Comparison of ENCODE assay signal across 9 mouse cellular contexts in genomic region chr16:23515766-23516165, GRCm38 (mm10). TPM values are rescaled to one million over a fixed set of nuclear protein-coding genes. Genes with fewer than 3 reads are reported as not detected.
DNase-seq lines count a peak whose midpoint lies in the region; ATAC-seq and TF ChIP-seq lines count a peak whose summit lies in the region.
"Had no signal": no experiment of that assay in that cellular context is flagged by ENCODE, and none has a peak within 500 bp of the region (broad histone marks: within the 10 kb centered on the region; RNA-seq: fewer than 3 reads in every experiment).

No protein-coding gene starts in this region.

- ATAC-seq in liver, embryonic 11.5 days (replicated peaks; ENCODE audit: low FRiP score), result no peak
- ATAC-seq in liver, embryonic 15.5 days (ENCODE audit: insufficient read depth), result peak; percentile 60
- no peak for ATAC-seq in activated CD4-positive, CD25-positive, alpha-beta regulatory T cell, adult 4 months

- no peak overlapping the region for H3K4me2 ChIP-seq in liver, embryonic 11.5 days
- H3K4me2 ChIP-seq in liver, embryonic 15.5 days, result no peak overlapping the region

- TF ChIP-seq POLR2A in liver, adult 2 months (IDR thresholded peaks at IDR 0.05; ENCODE audit: extremely low read depth, insufficient read depth, low read length), result no peak

- peaks cover 50% of the 10 kb centered on the region for H3K4me1 ChIP-seq in liver, adult 2 months (ENCODE audit: control insufficient read depth, insufficient read depth, low read length)
- peaks cover 7% of the 10 kb centered on the region for H3K4me1 ChIP-seq in liver, embryonic 11.5 days (replicated peaks; ENCODE audit: control insufficient read depth, insufficient read depth, low read length)
- peaks cover 17% of the 10 kb centered on the region for H3K4me1 ChIP-seq in liver, embryonic 15.5 days (replicated peaks)
- H3K4me1 ChIP-seq: megakaryocyte, embryonic 14.5 days had no signal

- H3K79me2 ChIP-seq in liver, adult 2 months (ENCODE audit: control insufficient read depth, insufficient read depth, low read length), result peaks cover 20% of the 10 kb centered on the region; the same call in 1 of the 2 replicates

- no peaks in the 10 kb centered on the region for H3K27me3 ChIP-seq in liver, adult 2 months (ENCODE audit: control insufficient read depth, insufficient read depth, low read length)
- H3K27me3 ChIP-seq in liver, embryonic 11.5 days (replicated peaks; ENCODE audit: control insufficient read depth, insufficient read depth, low read length), result 0 out of 2 replicates have a peak, but pooled peaks cover 2% of the 10 kb centered on the region
- 0 out of 2 replicates have a peak, but pooled peaks cover 3% of the 10 kb centered on the region for H3K27me3 ChIP-seq in liver, embryonic 15.5 days

- no peak for TF ChIP-seq CTCF in liver, adult 2 months (IDR thresholded peaks at IDR 0.05; ENCODE audit: low read depth, low read length)

- H3K4me3 ChIP-seq in liver, adult 2 months (ENCODE audit: insufficient read depth, low read depth, low read length), result no peak overlapping the region
- H3K4me3 ChIP-seq in liver, embryonic 11.5 days (ENCODE audit: low read depth, low read length), result no peak overlapping the region
- no peak overlapping the region for H3K4me3 ChIP-seq in liver, embryonic 15.5 days (replicated peaks)
- H3K4me3 ChIP-seq: megakaryocyte, embryonic 14.5 days had no signal

- WGBS in liver, adult 2 months, result 8% methylated on average over 3 of the region's 3 CpGs
- WGBS in liver, embryonic 11.5 days, result 72% methylated on average over 3 of the region's 3 CpGs
- WGBS in liver, embryonic 15.5 days (ENCODE audit: insufficient replicate concordance), result 62% methylated on average over 3 of the region's 3 CpGs

- DNase-seq in cerebellum, postnatal 10 days, result peak; percentile 43 to 68
- DNase-seq in cerebellum, adult 18-20 months, result no peak
- DNase-seq in liver, adult 2 months (ENCODE audit: extremely low read depth, low read depth, low spot score), result peak; percentile 98
- DNase-seq in liver, embryonic 11.5 days (ENCODE audit: low spot score), result no peak
- peak; percentile 56 to 63 for DNase-seq in heart, adult 9 months (ENCODE audit: low spot score in 2 of 2)
- DNase-seq in spleen, adult 18-20 months, result no peak

- H3K36me3 ChIP-seq in liver, adult 2 months (ENCODE audit: control insufficient read depth, insufficient read depth, low read length), result peaks cover 23% of the 10 kb centered on the region
- H3K36me3 ChIP-seq in liver, embryonic 11.5 days (ENCODE audit: control insufficient read depth, insufficient read depth, low read length), result peaks cover 3% of the 10 kb centered on the region; the same call in 1 of the 2 replicates
- no peaks in the 10 kb centered on the region for H3K36me3 ChIP-seq in liver, embryonic 15.5 days (replicated peaks)

- H3K9me3 ChIP-seq in liver, embryonic 11.5 days (ENCODE audit: control insufficient read depth, low read length), result no peaks in the 10 kb centered on the region
- H3K9me3 ChIP-seq in liver, embryonic 15.5 days (replicated peaks), result no peaks in the 10 kb centered on the region
- H3K9me3 ChIP-seq: megakaryocyte, embryonic 14.5 days had no signal

- H3K9ac ChIP-seq in liver, adult 2 months (ENCODE audit: low read depth, low read length), result no peak overlapping the region
- H3K9ac ChIP-seq in liver, embryonic 11.5 days (ENCODE audit: low read depth, low read length), result no peak overlapping the region
- H3K9ac ChIP-seq in liver, embryonic 15.5 days, result no peak overlapping the region

- peak overlapping the region; percentile 96 for H3K27ac ChIP-seq in liver, adult 2 months (replicated peaks; ENCODE audit: insufficient read depth, low read depth, low read length)
- no peak overlapping the region for H3K27ac ChIP-seq in liver, embryonic 11.5 days (ENCODE audit: low read depth, low read length)
- peak overlapping the region; percentile 48; the same call in 1 of the 2 replicates for H3K27ac ChIP-seq in liver, embryonic 15.5 days (replicated peaks)

RNA-seq across cellular contexts. Expression of gene Rtp4, which starts 4.3 kb away (rescaled TPM):
- 11.3 and 16.9 TPM in 2 replicates for total RNA-seq in liver, adult 2 months (2014; rRNA removed)
- polyA plus RNA-seq in liver, adult 2 months (2012; rRNA removed), result 14.2 and 25.2 TPM in 2 replicates
- 4.2 and 4.6 TPM in 2 replicates for polyA plus RNA-seq in liver, embryonic 11.5 days (2014; fragmentation: Nextera tagmentation; extraction: Ambion mirVana)
- 6.3 and 9.9 TPM in 2 replicates for polyA plus RNA-seq in liver, embryonic 15.5 days (2015; fragmentation: Nextera tagmentation; extraction: Ambion mirVana)
- polyA plus RNA-seq in activated CD4-positive, CD25-positive, alpha-beta regulatory T cell, adult 4 months (2017; shearing (Covaris generic)), result 100 to 1,000 TPM; 129 to 178 TPM

RNA-seq across cellular contexts. Expression of gene Masp1, which starts 4.8 kb away (rescaled TPM):
- 71.1 and 83.3 TPM in 2 replicates for total RNA-seq in liver, adult 2 months (2014; rRNA removed)
- polyA plus RNA-seq in liver, adult 2 months (2012; rRNA removed), result 53.7 and 61.3 TPM in 2 replicates
- polyA plus RNA-seq in liver, embryonic 11.5 days (2014; fragmentation: Nextera tagmentation; extraction: Ambion mirVana), result 21.6 and 23.1 TPM in 2 replicates
- 21.7 and 24.9 TPM in 2 replicates for polyA plus RNA-seq in liver, embryonic 15.5 days (2015; fragmentation: Nextera tagmentation; extraction: Ambion mirVana)
- not detected for polyA plus RNA-seq in activated CD4-positive, CD25-positive, alpha-beta regulatory T cell, adult 4 months (2017; shearing (Covaris generic))

Comparison
In these comparisons a context has a peak if more than half of its experiments do, and no peak if none do; other contexts are left out.
1. DNase-seq: peak in cerebellum, postnatal 10 days (2 of 2), liver, adult 2 months (single experiment) and heart, adult 9 months (2 of 2); none in cerebellum, adult 18-20 months (0 of 2), liver, embryonic 11.5 days (single experiment) and spleen, adult 18-20 months (0 of 2).
2. RNA of gene Masp1, which starts 4.8 kb away (polyA plus RNA-seq): 53.7 to 61.3 TPM in liver, adult 2 months, 21.7 to 24.9 TPM in liver, embryonic 15.5 days and 21.6 to 23.1 TPM in liver, embryonic 11.5 days; not detected in activated CD4-positive, CD25-positive, alpha-beta regulatory T cell, adult 4 months; every median in the first group is over 10 times any median in the second.